Mouse (Mus musculus): ENCODE data around the gene Slc11a2.

- TF ChIP-seq GATA1 (IDR thresholded peaks at IDR 0.05; ENCODE audit: borderline replicate concordance, low read length) (no peak), FLI1 (IDR thresholded peaks at IDR 0.05; ENCODE audit: low read length) (no peak)
Measured at GRCm38 (mm10) chr15:100388886-100389285, 36.0 kb downstream of the Slc11a2 start.
